Mouse (Mus musculus) E14TG2a.4 (cell line): ENCODE data around the gene Ppp1r13b.

Source experiments
- CTCF ChIP-seq: conservative IDR thresholded peaks from 2 replicates; pipeline ENCODE4 v1.5.1; 2014; ENCODE audit warnings: low read length
- NANOG ChIP-seq: IDR thresholded peaks from 2 replicates; pipeline ENCODE4 v1.6.1; 2014; ENCODE audit warnings: borderline replicate concordance, low read length, mixed read lengths

GRCm38 (mm10) chr12:111794526-111795179 is 113.3 kb downstream of the Ppp1r13b start:
- TF ChIP-seq CTCF (no peak), NANOG (no peak)
